Mouse (Mus musculus) lung, adult 2 months (tissue): ENCODE data around the gene Pth2.

Experiments used
- CTCF ChIP-seq: fragments of 200-500 bp; IDR thresholded peaks from 2 replicates; pipeline ENCODE4 v1.5.1; 2011; ENCODE audit warnings: mild to moderate bottlenecking, low read length, control low read depth; ENCODE audit not compliant: insufficient read depth
- POLR2A ChIP-seq: fragments of 200-500 bp; IDR thresholded peaks from 2 replicates; pipeline ENCODE4 v1.6.1; 2011; ENCODE audit warnings: low read depth, mild to moderate bottlenecking, control low read depth, low read length, borderline replicate concordance; ENCODE audit errors: extremely low read depth

DNA sequence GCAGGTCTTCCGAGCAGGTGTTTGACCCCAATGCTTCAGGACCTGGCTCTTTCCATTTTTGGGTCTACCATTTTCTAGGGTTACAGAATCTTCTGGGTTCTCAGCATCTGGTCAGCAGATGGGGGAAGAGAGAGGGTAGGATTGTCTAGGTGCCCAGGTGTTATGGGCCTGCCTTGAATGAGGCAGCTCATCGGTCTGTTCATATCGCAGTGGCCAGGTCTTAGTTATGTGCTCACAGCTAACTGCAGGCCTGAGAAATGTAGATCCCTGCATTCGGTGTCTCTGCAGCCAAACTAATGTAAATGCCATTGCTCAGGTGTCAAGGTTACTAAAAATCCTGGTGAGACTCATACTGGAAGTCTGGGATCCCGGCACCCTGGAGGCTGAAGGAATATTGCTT is 45.6 kb downstream of the Pth2 start:
- TF ChIP-seq CTCF (no peak), POLR2A (no peak)
